In the genomic region with DNA sequence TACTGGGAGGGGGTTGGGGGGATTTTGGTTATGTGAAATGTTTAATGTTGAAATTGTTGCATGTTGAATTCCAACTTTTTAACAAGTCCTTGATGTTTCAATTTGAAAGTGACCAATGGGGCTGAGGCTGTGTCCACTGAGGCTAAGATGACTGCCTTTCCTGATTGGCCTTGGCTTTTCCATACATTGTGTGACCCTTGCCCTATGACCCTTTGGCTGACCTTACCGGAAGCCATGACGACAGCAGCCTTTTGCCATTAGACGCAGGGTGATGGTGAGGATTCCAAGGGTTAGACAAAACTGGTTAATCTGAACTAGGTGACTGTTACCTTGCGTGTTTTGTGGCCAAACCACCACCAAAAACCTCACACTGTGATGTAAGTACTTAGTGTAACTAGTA, we compare ENCODE assay signal across 8 mouse cellular contexts. TPM values are rescaled to one million over a fixed set of nuclear protein-coding genes. Genes with fewer than 3 reads are reported as not detected.
DNase-seq lines count a peak whose midpoint lies in the region; ATAC-seq lines count a peak whose summit lies in the region.

No protein-coding gene starts in this region.

- H3K27ac ChIP-seq in lung, embryonic 15.5 days = no peak overlapping the region
- H3K27ac ChIP-seq in hindbrain, embryonic 11.5 days (ENCODE audit: low read depth, low read length) = no peak overlapping the region

- H3K4me2 ChIP-seq in lung, embryonic 15.5 days = peak overlapping the region; percentile 85
- H3K4me2 ChIP-seq in hindbrain, embryonic 11.5 days (replicated peaks; ENCODE audit: low read depth, low read length) = peak overlapping the region; percentile 43

- H3K27me3 ChIP-seq in lung, embryonic 15.5 days = peaks cover 9% of the 10 kb centered on the region
- H3K27me3 ChIP-seq in hindbrain, embryonic 11.5 days (ENCODE audit: control insufficient read depth, insufficient read depth, low read length) = peaks cover 2% of the 10 kb centered on the region; the same call in 1 of the 2 replicates

- H3K36me3 ChIP-seq in lung, embryonic 15.5 days = peaks cover 46% of the 10 kb centered on the region
- H3K36me3 ChIP-seq in hindbrain, embryonic 11.5 days (ENCODE audit: control insufficient read depth, insufficient read depth, low read length) = peaks cover 19% of the 10 kb centered on the region

- no peak for DNase-seq in lung, postnatal 10 days
- DNase-seq in cerebellum, adult 8-10 months = peak; percentile 35
- peak; percentile 43 for DNase-seq in hindbrain, embryonic 11.5 days (ENCODE audit: low spot score)
- DNase-seq in lung, postnatal 36 days = peak; percentile 16
- DNase-seq in frontal cortex, postnatal 36 days (ENCODE audit: low spot score in 2 of 2) = no peak
- no peak for DNase-seq in urinary bladder, postnatal 36 days (ENCODE audit: low spot score in 2 of 2)
- no peak for DNase-seq in B cell, adult 2 months

- ATAC-seq in lung, embryonic 15.5 days (ENCODE audit: borderline replicate concordance, extremely low read depth, low FRiP score, low TSS enrichment) = no peak
- no peak for ATAC-seq in hindbrain, embryonic 11.5 days (ENCODE audit: low FRiP score)

- 33% methylated on average over 4 of the region's 4 CpGs for WGBS in lung, embryonic 15.5 days
- 35% methylated on average over 4 of the region's 4 CpGs for WGBS in hindbrain, embryonic 11.5 days

- peak overlapping the region; percentile 93 for H3K4me3 ChIP-seq in lung, embryonic 15.5 days
- H3K4me3 ChIP-seq in hindbrain, embryonic 11.5 days (ENCODE audit: low read depth, low read length) = peak overlapping the region; percentile 100

- H3K4me1 ChIP-seq in lung, embryonic 15.5 days = peaks cover 11% of the 10 kb centered on the region
- 0 out of 2 replicates have a peak, but pooled peaks cover 5% of the 10 kb centered on the region for H3K4me1 ChIP-seq in hindbrain, embryonic 11.5 days (replicated peaks; ENCODE audit: control insufficient read depth, insufficient read depth, low read length)

- peak overlapping the region; percentile 100 for H3K9ac ChIP-seq in lung, embryonic 15.5 days
- H3K9ac ChIP-seq in hindbrain, embryonic 11.5 days (ENCODE audit: low read depth, low read length) = peak overlapping the region; percentile 23; the same call in 1 of the 2 replicates

- no peaks in the 10 kb centered on the region for H3K9me3 ChIP-seq in lung, embryonic 15.5 days
- H3K9me3 ChIP-seq in hindbrain, embryonic 11.5 days (ENCODE audit: control insufficient read depth, low read length) = no peaks in the 10 kb centered on the region

RNA-seq across cellular contexts. Expression of a gene that starts 1.4 kb away (rescaled TPM):
- polyA plus RNA-seq in lung, embryonic 15.5 days (2015; fragmentation: Nextera tagmentation; extraction: Ambion mirVana) = 216 and 217 TPM in 2 replicates
- 265 and 280 TPM in 2 replicates for polyA plus RNA-seq in hindbrain, embryonic 11.5 days (2014; fragmentation: Nextera tagmentation; extraction: Ambion mirVana)

RNA-seq across cellular contexts. Expression of a gene that starts 10.6 kb away (rescaled TPM):
- polyA plus RNA-seq in lung, embryonic 15.5 days (2015; fragmentation: Nextera tagmentation; extraction: Ambion mirVana) = 0.07 and 0.09 TPM in 2 replicates
- polyA plus RNA-seq in hindbrain, embryonic 11.5 days (2014; fragmentation: Nextera tagmentation; extraction: Ambion mirVana) = 0.13 and 0.45 TPM in 2 replicates

RNA-seq across cellular contexts. Expression of a gene that starts 54.4 kb away (rescaled TPM):
- not detected in 2 replicates for polyA plus RNA-seq in lung, embryonic 15.5 days (2015; fragmentation: Nextera tagmentation; extraction: Ambion mirVana)
- not detected in 2 replicates for polyA plus RNA-seq in hindbrain, embryonic 11.5 days (2014; fragmentation: Nextera tagmentation; extraction: Ambion mirVana)

Comparison
In these comparisons a context has a peak if more than half of its experiments do, and no peak if none do; other contexts are left out.
1. DNase-seq: peak in cerebellum, adult 8-10 months (single experiment), hindbrain, embryonic 11.5 days (single experiment) and lung, postnatal 36 days (single experiment); none in lung, postnatal 10 days (single experiment), frontal cortex, postnatal 36 days (0 of 2), urinary bladder, postnatal 36 days (0 of 2) and B cell, adult 2 months (0 of 2).